Mouse (Mus musculus) E14TG2a.4 (cell line): ENCODE results near the gene Lpp.

Source experiments
- CTCF ChIP-seq: conservative IDR thresholded peaks from 2 replicates; pipeline ENCODE4 v1.5.1; 2014; ENCODE audit warnings: low read length
- NANOG ChIP-seq: IDR thresholded peaks from 2 replicates; pipeline ENCODE4 v1.6.1; 2014; ENCODE audit warnings: borderline replicate concordance, low read length, mixed read lengths

DNA sequence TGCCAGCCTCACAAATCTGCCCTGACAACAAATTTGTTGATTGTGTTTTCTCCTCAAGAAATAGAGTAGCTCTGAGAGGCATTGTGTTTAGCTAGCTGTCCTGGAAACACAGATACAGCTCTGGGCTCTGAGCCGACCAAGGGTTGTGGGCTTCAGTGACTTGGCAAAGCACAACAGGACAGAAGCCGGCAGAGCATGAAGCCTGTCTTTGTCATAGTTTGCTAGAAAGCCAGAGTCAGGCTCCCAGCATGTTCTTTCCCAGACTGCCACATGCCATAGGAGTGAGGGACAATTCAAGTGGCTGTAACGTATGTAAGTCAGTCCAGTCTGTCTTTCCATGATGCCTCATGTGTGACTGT is 521.1 kb downstream of the Lpp start:
- no peak for TF ChIP-seq CTCF
- TF ChIP-seq NANOG: no peak
